Mouse (Mus musculus): ENCODE data around the gene Capn8. TPM values are rescaled to one million over a fixed set of nuclear protein-coding genes. Genes with fewer than 3 reads are reported as not detected.

Gene Capn8
- polyA plus RNA-seq, 1 experiment, result not detected

DNA sequence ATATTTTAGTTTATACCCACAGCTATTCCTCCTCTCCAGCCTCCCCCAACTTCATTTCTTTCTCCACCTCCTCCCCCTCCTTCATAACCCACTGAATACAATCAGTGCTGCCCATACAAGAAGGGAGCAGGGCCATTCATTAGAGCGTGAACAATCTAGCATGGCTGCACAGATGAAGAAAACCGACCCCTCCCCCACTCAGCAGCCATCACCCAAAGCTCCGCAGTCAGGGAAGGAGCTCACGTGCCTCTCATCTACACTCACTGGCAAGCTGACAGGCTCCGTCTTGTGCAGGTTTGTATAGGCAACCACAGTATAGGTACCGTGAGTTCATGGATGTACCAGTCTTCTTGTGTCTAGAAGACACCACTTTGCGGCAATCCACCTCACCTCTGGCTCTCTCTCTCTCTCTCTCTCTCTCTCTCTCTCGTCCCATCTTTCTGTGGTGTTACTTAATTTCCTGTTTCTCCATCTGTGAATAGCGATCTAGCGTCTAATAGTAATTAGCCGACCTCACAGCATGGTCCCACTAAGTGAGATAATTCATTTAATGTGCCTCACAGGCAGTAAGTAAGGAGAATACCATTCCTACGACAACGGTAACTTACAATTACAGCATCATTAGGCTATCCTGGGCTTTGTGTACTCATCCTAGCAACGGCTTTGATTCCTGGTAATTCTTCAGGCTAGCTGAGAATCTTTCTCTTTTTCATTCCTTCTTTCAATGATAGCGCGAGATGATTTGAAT lies 53.6 kb downstream of the Capn8 start:
- no peak overlapping the region for H3K27ac ChIP-seq (ENCODE audit: control insufficient read depth, insufficient read depth, low read depth, low read length, poor library complexity)
- no peak overlapping the region for H3K4me3 ChIP-seq (replicated peaks; ENCODE audit: control insufficient read depth, low read depth, low read length)
- no peaks in the 10 kb centered on the region for H3K4me1 ChIP-seq (ENCODE audit: control insufficient read depth, insufficient read depth, low read length)
- whole genome bisulfite sequencing, result 74% methylated on average over 16 of the region's 16 CpGs
- TF ChIP-seq POLR2A (IDR thresholded peaks at IDR 0.05; ENCODE audit: borderline replicate concordance, control insufficient read depth, low read depth, low read length), result no peak
- no peak for TF ChIP-seq CTCF (IDR thresholded peaks at IDR 0.05; ENCODE audit: control insufficient read depth, insufficient read depth, low read length)

- Histone ChIP-seq H3K4me1 (ENCODE audit: control insufficient read depth, insufficient read depth, low read length) (no peaks in the 10 kb centered on the region), H3K4me3 (replicated peaks; ENCODE audit: control insufficient read depth, low read depth, low read length) (no peak overlapping the region), H3K27ac (ENCODE audit: control insufficient read depth, insufficient read depth, low read depth, low read length, poor library complexity) (no peak overlapping the region)
- TF ChIP-seq POLR2A (IDR thresholded peaks at IDR 0.05; ENCODE audit: borderline replicate concordance, control insufficient read depth, low read depth, low read length) (no peak), CTCF (IDR thresholded peaks at IDR 0.05; ENCODE audit: control insufficient read depth, insufficient read depth, low read length) (no peak)
- WGBS, result 86% methylated on average over 4 of the region's 4 CpGs
These were observed 55.7 kb downstream of the Capn8 start for GRCm38 (mm10) chr1:182620470-182620869.

DNA sequence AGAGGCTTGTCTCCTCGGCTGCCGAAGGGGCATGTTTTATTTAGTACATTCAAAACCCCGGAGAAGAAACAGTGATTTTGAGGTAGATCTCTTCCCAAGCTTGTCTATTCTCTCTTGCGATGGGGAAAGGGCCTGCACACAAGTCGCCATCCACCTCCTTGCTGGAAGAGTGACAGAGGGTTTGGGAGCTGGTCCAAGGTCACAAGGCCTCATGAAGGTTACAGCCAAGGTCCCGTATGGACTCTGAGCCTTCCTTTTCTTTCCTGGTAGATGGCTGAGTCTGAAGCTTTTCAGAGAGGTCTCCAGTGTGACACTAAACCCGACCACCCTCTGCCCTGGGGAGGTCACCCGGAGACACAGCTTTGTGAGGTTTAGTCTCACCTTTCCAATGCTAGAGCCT lies 56.4 kb downstream of the Capn8 start:
- TF ChIP-seq POLR2A (IDR thresholded peaks at IDR 0.05; ENCODE audit: borderline replicate concordance, control insufficient read depth, low read depth, low read length), result no peak
- no peak for TF ChIP-seq CTCF (IDR thresholded peaks at IDR 0.05; ENCODE audit: control insufficient read depth, insufficient read depth, low read length)
- Histone ChIP-seq H3K4me3 (replicated peaks; ENCODE audit: control insufficient read depth, low read depth, low read length) (no peak overlapping the region), H3K27ac (ENCODE audit: control insufficient read depth, insufficient read depth, low read depth, low read length, poor library complexity) (no peak overlapping the region), H3K4me1 (ENCODE audit: control insufficient read depth, insufficient read depth, low read length) (no peaks in the 10 kb centered on the region)
- 86% methylated on average over 8 of the region's 8 CpGs for WGBS

DNA sequence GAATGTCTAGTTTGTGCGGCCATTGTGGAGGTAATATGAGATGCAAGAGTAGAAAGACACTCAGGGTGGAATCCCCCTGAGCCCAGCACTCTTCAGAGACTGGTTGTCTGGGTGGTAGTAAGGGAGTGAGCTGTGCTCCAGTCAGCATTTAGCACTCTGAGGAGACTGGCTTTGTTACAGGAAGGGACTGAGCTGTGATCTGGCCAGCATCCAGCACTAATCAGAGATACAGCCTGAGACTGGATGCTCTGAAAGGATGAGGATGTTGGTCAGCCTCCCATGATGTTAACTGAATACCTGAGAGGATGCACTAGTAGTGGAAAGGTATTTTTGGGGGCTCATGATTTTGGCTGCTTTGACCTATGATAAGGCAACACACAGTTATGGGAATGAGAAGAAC lies 61.4 kb downstream of the Capn8 start:
- 61% methylated on average over 1 of the region's 1 CpGs for WGBS
- TF ChIP-seq POLR2A (IDR thresholded peaks at IDR 0.05; ENCODE audit: borderline replicate concordance, control insufficient read depth, low read depth, low read length) (no peak), CTCF (IDR thresholded peaks at IDR 0.05; ENCODE audit: control insufficient read depth, insufficient read depth, low read length) (no peak)
- Histone ChIP-seq H3K4me3 (replicated peaks; ENCODE audit: control insufficient read depth, low read depth, low read length) (no peak overlapping the region), H3K27ac (ENCODE audit: control insufficient read depth, insufficient read depth, low read depth, low read length, poor library complexity) (no peak overlapping the region), H3K4me1 (ENCODE audit: control insufficient read depth, insufficient read depth, low read length) (no peaks in the 10 kb centered on the region)

GRCm38 (mm10) chr1:182629228-182629627 lies 64.4 kb downstream of the Capn8 start:
- H3K4me1 ChIP-seq (ENCODE audit: control insufficient read depth, insufficient read depth, low read length), result no peaks in the 10 kb centered on the region
- H3K27ac ChIP-seq (ENCODE audit: control insufficient read depth, insufficient read depth, low read depth, low read length, poor library complexity), result no peak overlapping the region
- 76% methylated on average over 4 of the region's 4 CpGs for WGBS
- H3K4me3 ChIP-seq (replicated peaks; ENCODE audit: control insufficient read depth, low read depth, low read length), result no peak overlapping the region
- no peak for TF ChIP-seq CTCF (IDR thresholded peaks at IDR 0.05; ENCODE audit: control insufficient read depth, insufficient read depth, low read length)
- TF ChIP-seq POLR2A (IDR thresholded peaks at IDR 0.05; ENCODE audit: borderline replicate concordance, control insufficient read depth, low read depth, low read length), result no peak

GRCm38 (mm10) chr1:182633712-182634294 lies 69.0 kb downstream of the Capn8 start:
- WGBS, result 13% methylated on average over 12 of the region's 12 CpGs
- Histone ChIP-seq H3K4me1 (ENCODE audit: control insufficient read depth, insufficient read depth, low read length) (no peaks in the 10 kb centered on the region), H3K4me3 (replicated peaks; ENCODE audit: control insufficient read depth, low read depth, low read length) (no peak overlapping the region), H3K27ac (ENCODE audit: control insufficient read depth, insufficient read depth, low read depth, low read length, poor library complexity) (no peak overlapping the region)
- TF ChIP-seq CTCF (IDR thresholded peaks at IDR 0.05; ENCODE audit: control insufficient read depth, insufficient read depth, low read length), result no peak
- TF ChIP-seq POLR2A (IDR thresholded peaks at IDR 0.05; ENCODE audit: borderline replicate concordance, control insufficient read depth, low read depth, low read length), result no peak

DNA sequence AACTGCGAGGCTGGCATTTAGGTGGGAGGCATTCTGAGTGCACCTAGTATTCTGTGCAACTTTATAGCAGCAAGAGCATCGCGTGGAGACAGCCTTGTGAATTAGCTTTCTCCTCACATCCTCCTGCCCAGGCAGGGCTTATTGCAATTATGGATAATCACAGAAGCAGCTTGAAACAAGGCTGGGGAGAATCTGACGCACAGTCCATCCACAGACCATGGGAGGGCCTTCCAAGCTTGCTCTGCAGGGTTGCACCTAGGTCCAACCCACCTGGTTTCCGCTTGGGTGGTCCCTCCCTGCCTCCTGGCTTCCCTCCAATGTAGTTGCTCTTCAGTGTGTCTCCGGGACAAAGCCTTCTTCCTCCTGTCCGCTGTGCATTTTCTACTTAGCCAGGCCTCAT lies 74.2 kb downstream of the Capn8 start:
- Histone ChIP-seq H3K4me3 (replicated peaks; ENCODE audit: control insufficient read depth, low read depth, low read length) (no peak overlapping the region), H3K27ac (ENCODE audit: control insufficient read depth, insufficient read depth, low read depth, low read length, poor library complexity) (no peak overlapping the region), H3K4me1 (ENCODE audit: control insufficient read depth, insufficient read depth, low read length) (no peaks in the 10 kb centered on the region)
- TF ChIP-seq POLR2A (IDR thresholded peaks at IDR 0.05; ENCODE audit: borderline replicate concordance, control insufficient read depth, low read depth, low read length) (no peak), CTCF (IDR thresholded peaks at IDR 0.05; ENCODE audit: control insufficient read depth, insufficient read depth, low read length) (no peak)
- WGBS, result 71% methylated on average over 7 of the region's 7 CpGs

- no peak for TF ChIP-seq CTCF (IDR thresholded peaks at IDR 0.05; ENCODE audit: control insufficient read depth, insufficient read depth, low read length)
- TF ChIP-seq POLR2A (IDR thresholded peaks at IDR 0.05; ENCODE audit: borderline replicate concordance, control insufficient read depth, low read depth, low read length), result no peak
- no peak overlapping the region for H3K27ac ChIP-seq (ENCODE audit: control insufficient read depth, insufficient read depth, low read depth, low read length, poor library complexity)
- no peaks in the 10 kb centered on the region for H3K4me1 ChIP-seq (ENCODE audit: control insufficient read depth, insufficient read depth, low read length)
- 87% methylated on average over 5 of the region's 5 CpGs for WGBS
- H3K4me3 ChIP-seq (replicated peaks; ENCODE audit: control insufficient read depth, low read depth, low read length), result no peak overlapping the region
These were observed 74.6 kb downstream of the Capn8 start for GRCm38 (mm10) chr1:182639456-182639855.

Measured in bone marrow, adult 2 months (tissue).